Mouse (Mus musculus) layer of hippocampus, adult 2 months (tissue): Measurements from ENCODE around the gene Ddx23. TPM values are rescaled to one million over a fixed set of nuclear protein-coding genes. Genes with fewer than 3 reads are reported as not detected.

Experiments used
- DNase-seq, 2 experiments: peaks; one replicate each; pipeline ENCODE4 v3.0.0; 2022; ENCODE audit warnings: low spot score in 2 of 2
- H3K27ac ChIP-seq: fragments of 200-600 bp; 2 replicates; pipeline ENCODE4 v1.8.1; 2022
- H3K4me3 ChIP-seq: fragments of 200-600 bp; 2 replicates; pipeline ENCODE4 v1.8.1; 2022; ENCODE audit warnings: mild to moderate bottlenecking
- CTCF ChIP-seq: fragments of 200-600 bp; conservative IDR thresholded peaks from 2 replicates; pipeline ENCODE4 v1.8.1; 2022; ENCODE audit warnings: antibody characterized with exemption, mild to moderate bottlenecking, moderate library complexity
- total RNA-seq, 2 experiments: library from RNA; stranded (reverse); gene quantifications; 2 replicates each; pipeline ENCODE4 v1.2.3; 2021

Gene Ddx23
- total RNA-seq, 2 experiments from 2014 or later, result 79.7 to 87.4 TPM

- TF ChIP-seq CTCF, result no peak
- Histone ChIP-seq H3K4me3 (peak overlapping the region; percentile 92), H3K27ac (peak overlapping the region; percentile 97)
- DNase-seq, result no peak
Observed at GRCm38 (mm10) chr15:98608058-98608783, 54.5 kb downstream of the Ddx23 start.

GRCm38 (mm10) chr15:98607557-98607956, 55.1 kb downstream of the Ddx23 start:
- no peak overlapping the region for H3K27ac ChIP-seq
- no peak for DNase-seq
- TF ChIP-seq CTCF, result no peak
- peak overlapping the region; percentile 92 for H3K4me3 ChIP-seq

- no peak for TF ChIP-seq CTCF
- Histone ChIP-seq H3K27ac (no peak overlapping the region), H3K4me3 (no peak overlapping the region)
- no peak for DNase-seq
Observed at GRCm38 (mm10) chr15:98606739-98607138, 56.0 kb downstream of the Ddx23 start.

GRCm38 (mm10) chr15:98606051-98606536, 56.6 kb downstream of the Ddx23 start:
- Histone ChIP-seq H3K27ac (no peak overlapping the region), H3K4me3 (no peak overlapping the region; the same call in 1 of the 2 replicates)
- no peak for TF ChIP-seq CTCF
- DNase-seq, result no peak

GRCm38 (mm10) chr15:98604041-98604575, 58.6 kb downstream of the Ddx23 start:
- no peak overlapping the region for H3K4me3 ChIP-seq
- TF ChIP-seq CTCF, result no peak
- no peak overlapping the region for H3K27ac ChIP-seq
- no peak for DNase-seq

- H3K4me3 ChIP-seq, result no peak overlapping the region
- no peak for TF ChIP-seq CTCF
- H3K27ac ChIP-seq, result peak overlapping the region; percentile 11; the same call in 1 of the 2 replicates
- no peak for DNase-seq
Observed at GRCm38 (mm10) chr15:98602921-98603458, 59.7 kb downstream of the Ddx23 start.

- no peak for TF ChIP-seq CTCF
- DNase-seq, result no peak
- H3K4me3 ChIP-seq, result no peak overlapping the region; the same call in 1 of the 2 replicates
- peak overlapping the region; percentile 25; the same call in 1 of the 2 replicates for H3K27ac ChIP-seq
Observed at GRCm38 (mm10) chr15:98602191-98602881, 60.4 kb downstream of the Ddx23 start.

GRCm38 (mm10) chr15:98601832-98602190, 60.9 kb downstream of the Ddx23 start:
- H3K27ac ChIP-seq, result peak overlapping the region; percentile 25; the same call in 1 of the 2 replicates
- no peak for DNase-seq
- no peak for TF ChIP-seq CTCF
- H3K4me3 ChIP-seq, result no peak overlapping the region; the same call in 1 of the 2 replicates

GRCm38 (mm10) chr15:98600036-98600709, 62.5 kb downstream of the Ddx23 start:
- 0 out of 2 replicates have a peak overlapping the region, but pooled peaks have one; percentile 10 for H3K27ac ChIP-seq
- TF ChIP-seq CTCF, result no peak

GRCm38 (mm10) chr15:98596609-98597008, 66.1 kb downstream of the Ddx23 start:
- Histone ChIP-seq H3K27ac (no peak overlapping the region), H3K4me3 (no peak overlapping the region)
- TF ChIP-seq CTCF, result no peak
- DNase-seq, result no peak

More at GRCm38 (mm10) chr15:98600036-98600709, 62.5 kb downstream of the Ddx23 start:
- no peak overlapping the region for H3K4me3 ChIP-seq
- DNase-seq, result no peak

Other genes with a start within 250 kb of the Ddx23 start
- not detected for gene Olfr282, start 231.7 kb downstream of the Ddx23 start, total RNA-seq
- not detected for gene Olfr281, start 210.3 kb downstream of the Ddx23 start, total RNA-seq
- not detected for gene OR5BS1P, start 193.0 kb downstream of the Ddx23 start, total RNA-seq
- gene Lalba, start 180.2 kb downstream of the Ddx23 start, total RNA-seq, result not detected
- gene Olfr279, start 170.5 kb downstream of the Ddx23 start, total RNA-seq, result not detected
- 10 to 100 TPM; 62.2 to 62.5 TPM for gene Kansl2, start 128.6 kb downstream of the Ddx23 start, total RNA-seq
- 10 to 100 TPM; 43.8 to 48.3 TPM for gene Ccnt1, start 92.0 kb downstream of the Ddx23 start, total RNA-seq
- gene 4930415O20Rik, start 91.9 kb downstream of the Ddx23 start, total RNA-seq, result not detected
- 10 to 100 TPM; 49.6 to 52.4 TPM for gene Adcy6, start 52.8 kb downstream of the Ddx23 start, total RNA-seq
- 100 to 1,000 TPM; 207 to 212 TPM for gene Cacnb3, start 32.1 kb downstream of the Ddx23 start, total RNA-seq
- gene Rnd1, start 14.6 kb upstream of the Ddx23 start, total RNA-seq, result 1 to 10 TPM; 6.4 to 6.9 TPM
- 1 to 10 TPM; 6.7 to 9.5 TPM for gene Ccdc65, start 45.3 kb upstream of the Ddx23 start, total RNA-seq
- gene Fkbp11, start 65.3 kb upstream of the Ddx23 start, total RNA-seq, result 1 to 10 TPM in 1 of 2 experiments, under 1 TPM in 1; 0.66 to 1.3 TPM
- gene Arf3, start 100.3 kb upstream of the Ddx23 start, total RNA-seq, result 100 to 1,000 TPM; 820 to 852 TPM
- gene Wnt10b, start 115.3 kb upstream of the Ddx23 start, total RNA-seq, result under 1 TPM; 0.15 to 0.38 TPM
- gene Wnt1, start 127.0 kb upstream of the Ddx23 start, total RNA-seq, result not detected
- 1,000 to 10,000 TPM; 1,636 to 1,683 TPM for gene Ddn, start 146.6 kb upstream of the Ddx23 start, total RNA-seq
- 10 to 100 TPM; 50.3 to 51.9 TPM for gene Prkag1, start 168.6 kb upstream of the Ddx23 start, total RNA-seq
- 100 to 1,000 TPM in 1 of 2 experiments, 10 to 100 TPM in 1; 89.3 to 106 TPM for gene Kmt2d, start 208.3 kb upstream of the Ddx23 start, total RNA-seq
- gene Rhebl1, start 231.6 kb upstream of the Ddx23 start, total RNA-seq, result 1 to 10 TPM; 8.5 TPM
- gene Dhh, start 235.6 kb upstream of the Ddx23 start, total RNA-seq, result under 1 TPM; 0.10 to 0.12 TPM